ENCODE assay signal across 33 mouse cellular contexts in genomic region chr11:23063153-23063552, GRCm38 (mm10). TPM values are rescaled to one million over a fixed set of nuclear protein-coding genes. Genes with fewer than 3 reads are reported as not detected.
A peak's percentile ranks its signal among the peaks of the same experiment; 100 is the strongest.
DNase-seq lines count a peak whose midpoint lies in the region; ATAC-seq and TF ChIP-seq lines count a peak whose summit lies in the region.
"Had no signal": no experiment of that assay in that cellular context is flagged by ENCODE, and none has a peak within 500 bp of the region (broad histone marks: within the 10 kb centered on the region; RNA-seq: fewer than 3 reads in every experiment).

No protein-coding gene starts in this region.

- no peaks in the 10 kb centered on the region for H3K4me1 ChIP-seq in ES-Bruce4 (ENCODE audit: control insufficient read depth, insufficient read depth, low read length)
- H3K4me1 ChIP-seq in MEL (ENCODE audit: control insufficient read depth in 1 of 2, insufficient read depth in 2 of 2, low read length in 2 of 2): peaks cover 29 to 39% of the 10 kb centered on the region in 2 experiments
- H3K4me1 ChIP-seq: embryonic facial prominence, embryonic 15.5 days had no signal

- no peak for TF ChIP-seq POLR2A in ES-Bruce4 (IDR thresholded peaks at IDR 0.05; ENCODE audit: insufficient read depth, low read length)
- no peak for TF ChIP-seq POLR2A in MEL (IDR thresholded peaks at IDR 0.05; ENCODE audit: control insufficient read depth in 1 of 2, insufficient read depth in 1 of 2, low read depth in 1 of 2, low read length in 2 of 2, poor library complexity in 1 of 2)

- TF ChIP-seq RAD21 in MEL (IDR thresholded peaks at IDR 0.05; ENCODE audit: low read depth, low read length): no peak

- ATAC-seq in megakaryocyte progenitor cell, adult 5-6 weeks (replicated peaks; ENCODE audit: poor library complexity): 0 out of 2 replicates have a peak, but pooled peaks have one; percentile 10
- ATAC-seq: activated CD4-positive, CD25-positive, alpha-beta regulatory T cell, adult 4 months; forebrain, postnatal 0 days; inflammation-experienced regulatory T-cells, adult 6 months; midbrain, embryonic 13.5 days had no signal

- TF ChIP-seq EP300 in ES-Bruce4 (IDR thresholded peaks at IDR 0.05; ENCODE audit: insufficient read depth, low read depth, low read length) (no peak), MEL (IDR thresholded peaks at IDR 0.05; ENCODE audit: low read depth in 1 of 2, low read length in 2 of 2) (peak; percentile 38 to 56; a peak in 3 of 4 replicates)

- DNase-seq in MEL (ENCODE audit: low read depth, low spot score): peak; percentile 60
- peak; percentile 43 for DNase-seq in adrenal gland, postnatal 14 days
- DNase-seq in kidney, adult 9 months: no peak
- DNase-seq in cerebellum, adult 11 months: no peak
- DNase-seq: cerebellum, adult 18-20 months; cerebellum, postnatal 25 days; forebrain, postnatal 0 days; gastrocnemius, postnatal 10 days; heart, postnatal 14 days; kidney, adult 11 months; kidney, postnatal 4 days; layer of hippocampus, postnatal 36 days; lung, embryonic 14.5 days; right cerebral cortex, postnatal 14 days had no signal

- 0 out of 2 replicates have a peak overlapping the region, but pooled peaks have one; percentile 38 for H3K27ac ChIP-seq in ES-Bruce4 (ENCODE audit: insufficient read depth, low read length)
- peak overlapping the region; percentile 68; the same call in 1 of the 2 replicates for H3K27ac ChIP-seq in MEL (ENCODE audit: control insufficient read depth, low read depth, low read length)
- H3K27ac ChIP-seq: embryonic facial prominence, embryonic 10.5 days; embryonic facial prominence, embryonic 15.5 days; forebrain, embryonic 12.5 days; hindbrain, embryonic 10.5 days; hindbrain, embryonic 15.5 days; kidney, postnatal 0 days; limb, embryonic 10.5 days; limb, embryonic 15.5 days; liver, embryonic 15.5 days; midbrain, embryonic 13.5 days; neural tube, embryonic 13.5 days; stomach, embryonic 15.5 days had no signal

- no peaks in the 10 kb centered on the region for H3K9me3 ChIP-seq in ES-Bruce4 (replicated peaks; ENCODE audit: control insufficient read depth, insufficient read depth, low read length, poor library complexity, severe bottlenecking)
- H3K9me3 ChIP-seq in MEL (replicated peaks; ENCODE audit: insufficient read depth, low read length): no peaks in the 10 kb centered on the region
- H3K9me3 ChIP-seq: embryonic facial prominence, embryonic 10.5 days; embryonic facial prominence, embryonic 15.5 days; forebrain, embryonic 12.5 days; hindbrain, embryonic 10.5 days; hindbrain, embryonic 15.5 days; limb, embryonic 10.5 days; limb, embryonic 15.5 days; liver, embryonic 15.5 days; megakaryocyte, embryonic 14.5 days; midbrain, embryonic 13.5 days; neural tube, embryonic 13.5 days; stomach, embryonic 15.5 days had no signal

- H3K36me3 ChIP-seq in ES-Bruce4 (ENCODE audit: control insufficient read depth, insufficient read depth, low read length, poor library complexity, severe bottlenecking) (no peaks in the 10 kb centered on the region), MEL (ENCODE audit: control insufficient read depth in 1 of 2, insufficient read depth in 2 of 2, low read length in 2 of 2) (peaks cover 0 to 35% of the 10 kb centered on the region in 2 experiments; a peak in 2 of 4 replicates)
- H3K36me3 ChIP-seq: embryonic facial prominence, embryonic 10.5 days; embryonic facial prominence, embryonic 15.5 days; forebrain, embryonic 12.5 days; hindbrain, embryonic 10.5 days; hindbrain, embryonic 15.5 days; limb, embryonic 10.5 days; limb, embryonic 15.5 days; liver, embryonic 15.5 days; midbrain, embryonic 13.5 days; neural tube, embryonic 13.5 days; stomach, embryonic 15.5 days had no signal

- H3K4me3 ChIP-seq in ES-Bruce4 (ENCODE audit: low read depth, low read length): no peak overlapping the region
- no peak overlapping the region for H3K4me3 ChIP-seq in MEL (ENCODE audit: control insufficient read depth in 1 of 2, insufficient read depth in 1 of 2, low read depth in 2 of 2, low read length in 2 of 2)
- H3K4me3 ChIP-seq: embryonic facial prominence, embryonic 10.5 days; embryonic facial prominence, embryonic 15.5 days; forebrain, embryonic 12.5 days; hindbrain, embryonic 10.5 days; hindbrain, embryonic 15.5 days; limb, embryonic 10.5 days; limb, embryonic 15.5 days; liver, embryonic 15.5 days; megakaryocyte, embryonic 14.5 days; midbrain, embryonic 13.5 days; neural tube, embryonic 13.5 days; stomach, embryonic 15.5 days had no signal

- H3K27me3 ChIP-seq in ES-Bruce4 (ENCODE audit: control insufficient read depth, insufficient read depth, low read length, poor library complexity, severe bottlenecking) (no peaks in the 10 kb centered on the region), MEL (ENCODE audit: control insufficient read depth in 1 of 2, insufficient read depth in 2 of 2, low read length in 2 of 2) (no peaks in the 10 kb centered on the region)
- H3K27me3 ChIP-seq: CH12.LX; embryonic facial prominence, embryonic 15.5 days; forebrain, embryonic 12.5 days; hindbrain, embryonic 15.5 days; limb, embryonic 15.5 days; liver, embryonic 15.5 days; midbrain, embryonic 13.5 days; neural tube, embryonic 13.5 days; stomach, embryonic 15.5 days had no signal

- H3K9ac ChIP-seq in ES-Bruce4 (ENCODE audit: low read depth, poor library complexity, severe bottlenecking): no peak overlapping the region
- no peak overlapping the region for H3K9ac ChIP-seq in MEL (ENCODE audit: control insufficient read depth, low read depth, low read length, poor library complexity, severe bottlenecking)
- H3K9ac ChIP-seq: embryonic facial prominence, embryonic 15.5 days; forebrain, embryonic 12.5 days; forebrain, postnatal 0 days; hindbrain, embryonic 15.5 days; limb, embryonic 15.5 days; liver, embryonic 15.5 days; lung, embryonic 14.5 days; midbrain, embryonic 13.5 days; neural tube, embryonic 13.5 days; stomach, embryonic 15.5 days had no signal

- TF ChIP-seq CTCF in ES-Bruce4 (IDR thresholded peaks at IDR 0.05; ENCODE audit: low read depth, low read length) (no peak), MEL (IDR thresholded peaks at IDR 0.05 in 2 of 3, conservative IDR thresholded peaks at IDR 0.05 in 1 of 3; ENCODE audit: control insufficient read depth in 1 of 3, insufficient read depth in 1 of 3, low read depth in 2 of 3, low read length in 3 of 3, poor library complexity in 1 of 3, severe bottlenecking in 1 of 3) (no peak)

- peaks cover 5% of the 10 kb centered on the region; the same call in 1 of the 2 replicates for H3K79me2 ChIP-seq in MEL (ENCODE audit: control insufficient read depth, insufficient read depth, low read length, poor library complexity)

TF ChIP-seq in MEL, 35 proteins besides CTCF, POLR2A, EP300 and RAD21:
- no peak for TF ChIP-seq E2F4 (IDR thresholded peaks at IDR 0.05; ENCODE audit: borderline replicate concordance, low read depth, low read length)
- TF ChIP-seq HCFC1 (IDR thresholded peaks at IDR 0.05; ENCODE audit: low read depth, low read length): no peak
- TF ChIP-seq ETS1 (IDR thresholded peaks at IDR 0.05; ENCODE audit: low read depth, low read length): peak; percentile 49; the same call in 1 of the 2 replicates
- TF ChIP-seq MAFK (IDR thresholded peaks at IDR 0.05; ENCODE audit: borderline replicate concordance, low read depth, low read length): no peak
- TF ChIP-seq GABPA (IDR thresholded peaks at IDR 0.05; ENCODE audit: low read depth, low read length): 0 out of 2 replicates have a peak, but pooled peaks have one; percentile 69

RNA-seq across cellular contexts. Expression of gene Fam161a, which starts 55.8 kb away (rescaled TPM):
- polyA plus RNA-seq in ES-Bruce4 (2011; ENCODE audit: insufficient read depth, insufficient read length, low read depth, missing spikeins) (2.1 and 3.2 TPM in 2 replicates), MEL (2012; ENCODE audit: insufficient read depth in 1 of 2, insufficient read length in 2 of 2, low read depth in 1 of 2, low replicate concordance in 2 of 2, missing spikeins in 1 of 2) (1 to 10 TPM in 1 of 2 experiments, not detected in 1; 1.0 TPM)
- total RNA-seq in MEL (2012; rRNA removed): 0.27 and 0.65 TPM in 2 replicates
- total RNA-seq in adrenal gland, postnatal 14 days (2021): 40.7 and 45.5 TPM in 2 replicates
- total RNA-seq in megakaryocyte progenitor cell, adult 5-6 weeks (2015): 0.62 and 1.1 TPM in 2 replicates
- 0.71 and 0.81 TPM in 2 replicates for total RNA-seq in megakaryocyte progenitor cell, adult 5-6 weeks (2017)
- polyA plus RNA-seq: small intestine, adult 2 months had no signal

Comparison
In these comparisons a context has a peak if more than half of its experiments do, and no peak if none do; other contexts are left out.
1. DNase-seq: peak in MEL (single experiment) and adrenal gland, postnatal 14 days (single experiment); none in kidney, adult 9 months (single experiment) and cerebellum, adult 11 months (single experiment).
2. RNA of gene Fam161a, which starts 55.8 kb away (total RNA-seq): 40.7 to 45.5 TPM in adrenal gland, postnatal 14 days; 0.62 to 1.1 TPM in megakaryocyte progenitor cell, adult 5-6 weeks and 0.27 to 0.65 TPM in MEL; every median in the first group is over 10 times any median in the second.